Mouse (Mus musculus): ENCODE results near the gene Tysnd1. TPM values are rescaled to one million over a fixed set of nuclear protein-coding genes. Genes with fewer than 3 reads are reported as not detected.

Gene Tysnd1
- polyA plus RNA-seq, 1 experiment from 2014 or later: 40.6 TPM

DNA sequence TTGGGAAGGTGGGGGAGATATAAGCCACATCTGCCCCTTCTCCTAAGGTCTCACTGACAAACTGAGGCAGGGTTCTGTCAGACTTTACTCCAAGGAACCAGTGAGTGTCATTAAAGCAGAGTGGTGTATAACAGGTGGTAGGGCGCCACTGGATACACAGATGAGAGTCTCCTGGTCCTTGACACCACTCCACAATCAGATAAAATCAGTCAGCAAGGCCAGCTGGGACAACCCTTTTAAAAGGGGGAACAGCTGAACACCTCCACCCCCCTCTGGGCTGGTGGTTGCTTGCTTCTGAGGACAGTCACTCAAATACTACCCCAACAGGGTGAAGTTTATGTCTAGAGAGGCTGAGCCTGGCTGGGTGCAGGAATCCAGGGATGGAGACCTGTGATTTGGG lies 42.2 kb downstream of the Tysnd1 start:
- peaks cover 49% of the 10 kb centered on the region for H3K36me3 ChIP-seq (ENCODE audit: control insufficient read depth, insufficient read depth, low read length)
- WGBS: 90% methylated on average over 1 of the region's 1 CpGs
- no peak overlapping the region for H3K4me3 ChIP-seq (ENCODE audit: low read depth, low read length)
- H3K4me2 ChIP-seq (ENCODE audit: low read length): no peak overlapping the region
- H3K4me1 ChIP-seq (replicated peaks; ENCODE audit: control insufficient read depth, insufficient read depth, low read length): no peaks in the 10 kb centered on the region
- H3K9ac ChIP-seq (ENCODE audit: low read length): no peak overlapping the region
- DNase-seq (ENCODE audit: low spot score) (no peak), ATAC-seq (replicated peaks; ENCODE audit: low FRiP score, low TSS enrichment, low read depth) (no peak)
- no peaks in the 10 kb centered on the region for H3K9me3 ChIP-seq (ENCODE audit: control insufficient read depth, low read length)
- no peak overlapping the region for H3K27ac ChIP-seq (ENCODE audit: low read depth)
- no peaks in the 10 kb centered on the region for H3K27me3 ChIP-seq (replicated peaks; ENCODE audit: control insufficient read depth, insufficient read depth, low read length)

DNA sequence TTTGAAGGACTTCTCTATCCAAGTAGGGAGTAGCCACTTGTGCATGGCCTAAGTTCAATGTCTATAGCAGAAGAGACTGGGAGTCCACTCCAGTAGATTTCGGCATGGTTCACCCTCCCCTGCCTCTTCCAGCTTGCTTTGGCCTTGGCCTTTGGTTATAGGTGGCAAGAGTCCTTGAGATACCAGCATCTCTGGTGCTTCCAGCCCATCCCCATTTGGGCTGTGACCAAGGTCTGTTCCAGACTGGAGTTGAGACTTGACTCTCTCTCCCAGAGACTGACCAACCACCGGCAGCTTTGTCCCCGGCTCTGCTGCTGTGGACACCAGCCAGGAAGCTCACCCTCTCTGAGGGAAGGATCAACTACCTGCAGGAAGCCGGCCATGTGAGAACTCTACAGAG lies 42.8 kb downstream of the Tysnd1 start:
- no peak overlapping the region for H3K4me2 ChIP-seq (ENCODE audit: low read length)
- DNase-seq (ENCODE audit: low spot score): no peak
- no peak overlapping the region for H3K27ac ChIP-seq (ENCODE audit: low read depth)
- no peaks in the 10 kb centered on the region for H3K9me3 ChIP-seq (ENCODE audit: control insufficient read depth, low read length)
- H3K27me3 ChIP-seq (replicated peaks; ENCODE audit: control insufficient read depth, insufficient read depth, low read length): no peaks in the 10 kb centered on the region
- no peak overlapping the region for H3K4me3 ChIP-seq (ENCODE audit: low read depth, low read length)
- no peaks in the 10 kb centered on the region for H3K4me1 ChIP-seq (replicated peaks; ENCODE audit: control insufficient read depth, insufficient read depth, low read length)
- peaks cover 55% of the 10 kb centered on the region for H3K36me3 ChIP-seq (ENCODE audit: control insufficient read depth, insufficient read depth, low read length)
- WGBS: 91% methylated on average over 4 of the region's 4 CpGs
- no peak overlapping the region for H3K9ac ChIP-seq (ENCODE audit: low read length)
- ATAC-seq (replicated peaks; ENCODE audit: low FRiP score, low TSS enrichment, low read depth): no peak

DNA sequence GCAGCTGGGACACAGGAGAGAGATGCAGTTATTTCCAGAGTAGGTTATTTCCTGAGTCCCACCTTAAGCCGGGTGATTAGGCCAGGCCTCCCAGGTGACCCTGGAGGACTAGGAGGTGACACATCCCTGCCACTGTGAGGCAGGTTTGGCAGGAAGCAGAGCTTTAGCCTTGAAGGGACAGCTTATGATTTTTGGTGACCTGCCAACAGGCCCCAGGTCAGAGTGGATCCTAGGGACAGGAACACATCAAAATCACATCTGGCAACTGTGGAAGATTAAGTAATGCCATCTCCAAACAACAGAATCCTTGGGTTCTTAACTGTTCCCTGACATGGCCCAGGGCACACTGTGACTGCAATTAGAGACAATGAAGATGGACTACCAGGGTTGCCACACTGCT lies 46.0 kb downstream of the Tysnd1 start:
- Histone ChIP-seq H3K27ac (ENCODE audit: low read depth) (no peak overlapping the region), H3K4me1 (replicated peaks; ENCODE audit: control insufficient read depth, insufficient read depth, low read length) (no peaks in the 10 kb centered on the region), H3K9me3 (ENCODE audit: control insufficient read depth, low read length) (peaks cover 10% of the 10 kb centered on the region), H3K36me3 (ENCODE audit: control insufficient read depth, insufficient read depth, low read length) (peaks cover 84% of the 10 kb centered on the region), H3K4me2 (ENCODE audit: low read length) (no peak overlapping the region), H3K27me3 (replicated peaks; ENCODE audit: control insufficient read depth, insufficient read depth, low read length) (no peaks in the 10 kb centered on the region), H3K9ac (ENCODE audit: low read length) (no peak overlapping the region), H3K4me3 (ENCODE audit: low read depth, low read length) (no peak overlapping the region)
- WGBS: 75% methylated on average over 1 of the region's 1 CpGs
- DNase-seq (ENCODE audit: low spot score) (no peak), ATAC-seq (replicated peaks; ENCODE audit: low FRiP score, low TSS enrichment, low read depth) (no peak)

GRCm38 (mm10) chr10:61741873-61742272 lies 46.6 kb downstream of the Tysnd1 start:
- Histone ChIP-seq H3K4me1 (replicated peaks; ENCODE audit: control insufficient read depth, insufficient read depth, low read length) (no peaks in the 10 kb centered on the region), H3K27me3 (replicated peaks; ENCODE audit: control insufficient read depth, insufficient read depth, low read length) (no peaks in the 10 kb centered on the region), H3K27ac (ENCODE audit: low read depth) (no peak overlapping the region), H3K4me2 (ENCODE audit: low read length) (no peak overlapping the region), H3K9me3 (ENCODE audit: control insufficient read depth, low read length) (peaks cover 10% of the 10 kb centered on the region), H3K36me3 (ENCODE audit: control insufficient read depth, insufficient read depth, low read length) (peaks cover 90% of the 10 kb centered on the region), H3K9ac (ENCODE audit: low read length) (no peak overlapping the region), H3K4me3 (ENCODE audit: low read depth, low read length) (no peak overlapping the region)
- 87% methylated on average over 4 of the region's 4 CpGs for WGBS
- DNase-seq (ENCODE audit: low spot score) (no peak), ATAC-seq (replicated peaks; ENCODE audit: low FRiP score, low TSS enrichment, low read depth) (no peak)

DNA sequence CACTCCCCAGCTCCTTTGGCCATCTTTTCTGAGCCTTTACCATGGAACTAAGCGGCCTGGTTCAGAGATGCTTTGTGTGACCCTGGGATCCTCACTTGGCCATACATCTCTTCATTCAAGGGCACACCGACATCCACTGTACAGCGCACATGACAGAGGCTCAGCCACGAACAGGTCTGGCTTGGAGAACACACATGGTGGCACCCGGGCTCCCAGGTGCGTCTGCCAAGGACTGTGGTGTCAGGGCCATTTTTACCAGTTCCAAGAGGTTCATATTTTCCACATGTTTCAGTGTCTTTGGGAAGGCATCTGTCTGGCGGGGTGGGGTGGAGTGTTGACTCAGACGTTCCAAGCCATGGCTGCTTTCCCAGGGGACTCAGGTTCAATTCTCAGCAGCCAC lies 47.0 kb downstream of the Tysnd1 start:
- no peaks in the 10 kb centered on the region for H3K4me1 ChIP-seq (replicated peaks; ENCODE audit: control insufficient read depth, insufficient read depth, low read length)
- H3K27ac ChIP-seq (ENCODE audit: low read depth): no peak overlapping the region
- no peak overlapping the region for H3K4me3 ChIP-seq (ENCODE audit: low read depth, low read length)
- ATAC-seq (replicated peaks; ENCODE audit: low FRiP score, low TSS enrichment, low read depth) (no peak), DNase-seq (ENCODE audit: low spot score) (no peak)
- 94% methylated on average over 8 of the region's 8 CpGs for WGBS
- peaks cover 95% of the 10 kb centered on the region for H3K36me3 ChIP-seq (ENCODE audit: control insufficient read depth, insufficient read depth, low read length)
- peaks cover 10% of the 10 kb centered on the region for H3K9me3 ChIP-seq (ENCODE audit: control insufficient read depth, low read length)
- H3K4me2 ChIP-seq (ENCODE audit: low read length): no peak overlapping the region
- H3K9ac ChIP-seq (ENCODE audit: low read length): no peak overlapping the region
- H3K27me3 ChIP-seq (replicated peaks; ENCODE audit: control insufficient read depth, insufficient read depth, low read length): no peaks in the 10 kb centered on the region

- WGBS: 91% methylated on average over 4 of the region's 4 CpGs
- no peak for ATAC-seq (replicated peaks; ENCODE audit: low FRiP score, low TSS enrichment, low read depth)
- H3K36me3 ChIP-seq (ENCODE audit: control insufficient read depth, insufficient read depth, low read length): peaks cover 95% of the 10 kb centered on the region
- no peaks in the 10 kb centered on the region for H3K4me1 ChIP-seq (replicated peaks; ENCODE audit: control insufficient read depth, insufficient read depth, low read length)
- no peaks in the 10 kb centered on the region for H3K27me3 ChIP-seq (replicated peaks; ENCODE audit: control insufficient read depth, insufficient read depth, low read length)
- no peak overlapping the region for H3K4me2 ChIP-seq (ENCODE audit: low read length)
- H3K9ac ChIP-seq (ENCODE audit: low read length): no peak overlapping the region
- no peak overlapping the region for H3K4me3 ChIP-seq (ENCODE audit: low read depth, low read length)
- H3K9me3 ChIP-seq (ENCODE audit: control insufficient read depth, low read length): peaks cover 10% of the 10 kb centered on the region
- H3K27ac ChIP-seq (ENCODE audit: low read depth): no peak overlapping the region
- DNase-seq (ENCODE audit: low spot score): peak; percentile 70
These were observed 49.8 kb downstream of the Tysnd1 start for GRCm38 (mm10) chr10:61745133-61745532.

- Histone ChIP-seq H3K4me1 (replicated peaks; ENCODE audit: control insufficient read depth, insufficient read depth, low read length) (no peaks in the 10 kb centered on the region), H3K27ac (ENCODE audit: low read depth) (no peak overlapping the region), H3K27me3 (replicated peaks; ENCODE audit: control insufficient read depth, insufficient read depth, low read length) (no peaks in the 10 kb centered on the region), H3K9me3 (ENCODE audit: control insufficient read depth, low read length) (peaks cover 10% of the 10 kb centered on the region), H3K36me3 (ENCODE audit: control insufficient read depth, insufficient read depth, low read length) (peaks cover 95% of the 10 kb centered on the region), H3K4me3 (ENCODE audit: low read depth, low read length) (no peak overlapping the region), H3K9ac (ENCODE audit: low read length) (no peak overlapping the region), H3K4me2 (ENCODE audit: low read length) (no peak overlapping the region)
- ATAC-seq (replicated peaks; ENCODE audit: low FRiP score, low TSS enrichment, low read depth) (no peak), DNase-seq (ENCODE audit: low spot score) (no peak)
- WGBS: 95% methylated on average over 13 of the region's 13 CpGs
These were observed 52.0 kb downstream of the Tysnd1 start for GRCm38 (mm10) chr10:61747302-61747701.

- ATAC-seq (replicated peaks; ENCODE audit: low FRiP score, low TSS enrichment, low read depth) (no peak), DNase-seq (ENCODE audit: low spot score) (no peak)
- H3K9me3 ChIP-seq (ENCODE audit: control insufficient read depth, low read length): peaks cover 8% of the 10 kb centered on the region
- H3K4me2 ChIP-seq (ENCODE audit: low read length): no peak overlapping the region
- H3K9ac ChIP-seq (ENCODE audit: low read length): no peak overlapping the region
- H3K36me3 ChIP-seq (ENCODE audit: control insufficient read depth, insufficient read depth, low read length): peaks cover 93% of the 10 kb centered on the region
- no peak overlapping the region for H3K4me3 ChIP-seq (ENCODE audit: low read depth, low read length)
- WGBS: 80% methylated on average over 9 of the region's 9 CpGs
- H3K27ac ChIP-seq (ENCODE audit: low read depth): no peak overlapping the region
- no peaks in the 10 kb centered on the region for H3K4me1 ChIP-seq (replicated peaks; ENCODE audit: control insufficient read depth, insufficient read depth, low read length)
- no peaks in the 10 kb centered on the region for H3K27me3 ChIP-seq (replicated peaks; ENCODE audit: control insufficient read depth, insufficient read depth, low read length)
These were observed 54.7 kb downstream of the Tysnd1 start for GRCm38 (mm10) chr10:61750014-61750413.

- ATAC-seq (replicated peaks; ENCODE audit: low FRiP score, low TSS enrichment, low read depth) (no peak), DNase-seq (ENCODE audit: low spot score) (no peak)
- Histone ChIP-seq H3K4me3 (ENCODE audit: low read depth, low read length) (no peak overlapping the region), H3K27me3 (replicated peaks; ENCODE audit: control insufficient read depth, insufficient read depth, low read length) (no peaks in the 10 kb centered on the region), H3K9me3 (ENCODE audit: control insufficient read depth, low read length) (no peaks in the 10 kb centered on the region), H3K9ac (ENCODE audit: low read length) (no peak overlapping the region), H3K27ac (ENCODE audit: low read depth) (no peak overlapping the region), H3K36me3 (ENCODE audit: control insufficient read depth, insufficient read depth, low read length) (peaks cover 92% of the 10 kb centered on the region), H3K4me1 (replicated peaks; ENCODE audit: control insufficient read depth, insufficient read depth, low read length) (no peaks in the 10 kb centered on the region), H3K4me2 (ENCODE audit: low read length) (no peak overlapping the region)
- WGBS: 85% methylated on average over 20 of the region's 20 CpGs
These were observed 56.4 kb downstream of the Tysnd1 start for GRCm38 (mm10) chr10:61751534-61752219.

All from intestine, embryonic 14.5 days (tissue).